In the genomic region with DNA sequence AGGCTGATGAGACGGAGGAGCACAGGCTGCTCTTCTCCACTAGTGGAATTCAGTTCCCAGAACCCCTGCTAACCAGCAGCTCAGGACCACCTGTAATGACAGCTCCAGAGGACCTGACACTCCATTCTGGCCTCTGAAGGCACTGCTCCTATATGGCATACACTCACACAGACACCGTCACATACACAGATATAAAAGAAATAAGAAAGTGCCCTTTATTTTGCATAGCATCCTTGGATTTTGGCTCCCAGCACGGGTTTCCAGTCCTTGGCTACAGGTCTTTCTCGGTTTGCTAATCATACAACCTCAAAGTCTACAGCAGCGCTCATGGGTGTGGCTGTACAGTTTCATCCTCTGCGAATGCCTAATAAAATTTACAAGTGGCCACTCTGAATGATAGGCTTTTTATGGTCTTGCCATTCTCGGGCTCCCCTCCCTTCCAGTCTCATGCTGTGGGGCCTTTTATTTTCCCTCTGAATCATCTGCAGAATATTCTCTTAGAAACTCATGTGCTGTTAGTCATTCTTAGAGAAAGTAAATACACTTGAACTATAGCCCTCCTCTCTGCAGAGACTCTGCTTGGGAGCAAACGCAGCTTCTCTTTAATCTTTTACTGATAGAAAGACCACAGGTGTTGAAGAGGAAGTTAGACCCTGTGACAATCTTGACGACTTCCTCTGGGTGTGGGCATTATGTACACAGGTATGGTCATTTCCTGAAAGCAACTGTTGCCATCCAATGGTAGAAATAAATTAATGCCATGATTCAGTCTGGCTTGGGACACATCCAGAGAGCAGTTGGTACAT, we compare ENCODE assay signal across 13 mouse cellular contexts.
A peak's percentile ranks its signal among the peaks of the same experiment; 100 is the strongest.
DNase-seq lines count a peak whose midpoint lies in the region; ATAC-seq and TF ChIP-seq lines count a peak whose summit lies in the region.
"Had no signal": no experiment of that assay in that cellular context is flagged by ENCODE, and none has a peak within 500 bp of the region (broad histone marks: within the 10 kb centered on the region; RNA-seq: fewer than 3 reads in every experiment).

No protein-coding gene starts in this region.

- no peak overlapping the region for H3K4me3 ChIP-seq in lung, embryonic 15.5 days
- no peak overlapping the region for H3K4me3 ChIP-seq in small intestine, adult 2 months (ENCODE audit: low read depth, low read length)
- no peak overlapping the region for H3K4me3 ChIP-seq in hindbrain, embryonic 12.5 days
- H3K4me3 ChIP-seq: forebrain, embryonic 15.5 days; limb, embryonic 10.5 days; midbrain, embryonic 13.5 days had no signal

- H3K27ac ChIP-seq in lung, embryonic 15.5 days: peak overlapping the region; percentile 24; the same call in 1 of the 2 replicates
- H3K27ac ChIP-seq in small intestine, adult 2 months (ENCODE audit: insufficient read depth, low read depth, low read length): peak overlapping the region; percentile 96
- no peak overlapping the region for H3K27ac ChIP-seq in hindbrain, embryonic 12.5 days
- H3K27ac ChIP-seq: forebrain, embryonic 15.5 days; limb, embryonic 10.5 days; midbrain, embryonic 13.5 days had no signal

- TF ChIP-seq POLR2A in small intestine, adult 2 months (IDR thresholded peaks at IDR 0.05; ENCODE audit: low read depth, low read length): no peak

- no peak overlapping the region for H3K4me2 ChIP-seq in lung, embryonic 15.5 days
- no peak overlapping the region for H3K4me2 ChIP-seq in hindbrain, embryonic 12.5 days (replicated peaks)
- H3K4me2 ChIP-seq: forebrain, embryonic 15.5 days; midbrain, embryonic 13.5 days had no signal

- ATAC-seq in lung, embryonic 15.5 days (ENCODE audit: borderline replicate concordance, extremely low read depth, low FRiP score, low TSS enrichment): no peak
- no peak for ATAC-seq in hindbrain, embryonic 12.5 days (ENCODE audit: low FRiP score)
- ATAC-seq: forebrain, embryonic 15.5 days; midbrain, embryonic 13.5 days had no signal

- DNase-seq in lung, postnatal 4 days: no peak
- peak; percentile 50 for DNase-seq in CD4-positive, CD25-positive, alpha-beta regulatory T cell, adult 2 months (ENCODE audit: low read depth, low spot score)
- peak; percentile 70 for DNase-seq in fibroblast of lung, adult 2 months (ENCODE audit: low read depth)
- DNase-seq in left cerebral cortex, postnatal 25 days (ENCODE audit: low spot score in 2 of 2): no peak
- DNase-seq in left cerebral cortex, postnatal 14 days (ENCODE audit: low spot score in 2 of 2): no peak
- DNase-seq: kidney, adult 18-20 months; thymus, adult 18-20 months had no signal

- no peaks in the 10 kb centered on the region for H3K9me3 ChIP-seq in lung, embryonic 15.5 days
- no peaks in the 10 kb centered on the region for H3K9me3 ChIP-seq in hindbrain, embryonic 12.5 days (replicated peaks)
- H3K9me3 ChIP-seq: forebrain, embryonic 15.5 days; limb, embryonic 10.5 days; midbrain, embryonic 13.5 days had no signal

- intact Hi-C loops in left cerebral cortex, postnatal 25 days (cut with DNase I): no loop called here
- intact Hi-C loops in left cerebral cortex, postnatal 14 days (cut with DNase I): no loop called here

- H3K4me1 ChIP-seq in lung, embryonic 15.5 days: peaks cover 56% of the 10 kb centered on the region
- peaks cover 32% of the 10 kb centered on the region for H3K4me1 ChIP-seq in small intestine, adult 2 months (ENCODE audit: control insufficient read depth, insufficient read depth, insufficient read length, low read length)
- peaks cover 23% of the 10 kb centered on the region for H3K4me1 ChIP-seq in hindbrain, embryonic 12.5 days

- WGBS in lung, embryonic 15.5 days: 59% methylated on average over 9 of the region's 9 CpGs
- WGBS in small intestine, adult 2 months: 20% methylated on average over 9 of the region's 9 CpGs
- WGBS in hindbrain, embryonic 12.5 days: 80% methylated on average over 9 of the region's 9 CpGs

- no peak for TF ChIP-seq CTCF in small intestine, adult 2 months (IDR thresholded peaks at IDR 0.05; ENCODE audit: extremely low read depth, insufficient read length, insufficient replicate concordance, low read depth, low read length)

- no peak overlapping the region for H3K9ac ChIP-seq in lung, embryonic 15.5 days
- no peak overlapping the region for H3K9ac ChIP-seq in hindbrain, embryonic 12.5 days
- H3K9ac ChIP-seq: forebrain, embryonic 15.5 days; midbrain, embryonic 13.5 days had no signal

- no peaks in the 10 kb centered on the region for H3K36me3 ChIP-seq in lung, embryonic 15.5 days
- no peaks in the 10 kb centered on the region for H3K36me3 ChIP-seq in small intestine, adult 2 months (ENCODE audit: control insufficient read depth, insufficient read depth, low read length)
- H3K36me3 ChIP-seq in hindbrain, embryonic 12.5 days: no peaks in the 10 kb centered on the region
- H3K36me3 ChIP-seq: forebrain, embryonic 15.5 days; limb, embryonic 10.5 days; midbrain, embryonic 13.5 days had no signal

- H3K27me3 ChIP-seq in lung, embryonic 15.5 days: no peaks in the 10 kb centered on the region
- no peaks in the 10 kb centered on the region for H3K27me3 ChIP-seq in small intestine, adult 2 months (ENCODE audit: control insufficient read depth, insufficient read depth, low read length)
- no peaks in the 10 kb centered on the region for H3K27me3 ChIP-seq in hindbrain, embryonic 12.5 days
- H3K27me3 ChIP-seq: forebrain, embryonic 15.5 days; midbrain, embryonic 13.5 days had no signal

Comparison
In these comparisons a context has a peak if more than half of its experiments do, and no peak if none do; other contexts are left out.
1. DNase-seq: peak in CD4-positive, CD25-positive, alpha-beta regulatory T cell, adult 2 months (single experiment) and fibroblast of lung, adult 2 months (single experiment); none in lung, postnatal 4 days (0 of 2), left cerebral cortex, postnatal 25 days (0 of 2) and left cerebral cortex, postnatal 14 days (0 of 2).